Mouse (Mus musculus) small intestine, adult 2 months (tissue): ENCODE measurements around the gene Mgat4a. TPM values are rescaled to one million over a fixed set of nuclear protein-coding genes. Genes with fewer than 3 reads are reported as not detected.
A peak's percentile ranks its signal among the peaks of the same experiment; 100 is the strongest.

Experiments
- H3K27ac ChIP-seq: fragments of 200-500 bp; 2 replicates; pipeline ENCODE4 v1.5.1; 2012; ENCODE audit warnings: low read depth, low read length, control low read depth, inconsistent platforms; ENCODE audit not compliant: insufficient read depth
- H3K27me3 ChIP-seq: fragments of 200-500 bp; 2 replicates; pipeline ENCODE4 v1.6.1; 2012; ENCODE audit warnings: mild to moderate bottlenecking, moderate library complexity, low read length, inconsistent platforms; ENCODE audit not compliant: control insufficient read depth, insufficient read depth
- H3K36me3 ChIP-seq: fragments of 200-500 bp; 2 replicates; pipeline ENCODE4 v1.6.1; 2012; ENCODE audit warnings: mild to moderate bottlenecking, low read length, control low read depth, inconsistent platforms; ENCODE audit not compliant: control insufficient read depth, insufficient read depth
- H3K4me1 ChIP-seq: fragments of 200-500 bp; 2 replicates; pipeline ENCODE4 v1.6.1; 2012; ENCODE audit warnings: low read length, inconsistent platforms, mixed read lengths; ENCODE audit not compliant: control insufficient read depth, insufficient read depth, insufficient read length
- H3K4me3 ChIP-seq: fragments of 200-500 bp; 2 replicates; pipeline ENCODE4 v1.5.1; 2012; ENCODE audit warnings: low read depth, mild to moderate bottlenecking, control low read depth, inconsistent platforms, low read length, moderate library complexity
- CTCF ChIP-seq: fragments of 200-500 bp; IDR thresholded peaks from 2 replicates; pipeline ENCODE4 v1.5.1; 2012; ENCODE audit warnings: low read depth, mild to moderate bottlenecking, control low read depth, inconsistent platforms, low read length, moderate library complexity, mixed read lengths; ENCODE audit not compliant: insufficient replicate concordance, insufficient read length; ENCODE audit errors: extremely low read depth
- POLR2A ChIP-seq: fragments of 200-500 bp; IDR thresholded peaks from 2 replicates; pipeline ENCODE4 v1.6.1; 2012; ENCODE audit warnings: low read depth, mild to moderate bottlenecking, control low read depth, inconsistent platforms, low read length, moderate library complexity
- WGBS: fragments of 180-500 bp; shearing (Covaris S2); methylation state at CpG from one replicate; pipeline ENCODE4 v1.1.7; 2018; 5-methylcytosine and 5-hydroxymethylcytosine counted together
- polyA plus RNA-seq: library from polyadenylated mRNA; depleted of rRNA; stranded (reverse); fragments of >200 nt; gene quantifications from 2 replicates; pipeline ENCODE4 v1.2.3, GENCODE M21; 2012

Mgat4a gene
- polyA plus RNA-seq, 1 experiment, result 53.3 TPM

GRCm38 (mm10) chr1:37474634-37475190 is 66.1 kb downstream of the Mgat4a start:
- Histone ChIP-seq H3K36me3 (peaks cover 42% of the 10 kb centered on the region), H3K27me3 (no peaks in the 10 kb centered on the region), H3K27ac (peak overlapping the region; percentile 89), H3K4me3 (no peak overlapping the region), H3K4me1 (peaks cover 5% of the 10 kb centered on the region)
- TF ChIP-seq POLR2A (no peak), CTCF (no peak)
- 82% methylated on average over 6 of the region's 6 CpGs for WGBS

GRCm38 (mm10) chr1:37474046-37474445 is 66.8 kb downstream of the Mgat4a start:
- Histone ChIP-seq H3K27me3 (no peaks in the 10 kb centered on the region), H3K4me1 (peaks cover 5% of the 10 kb centered on the region), H3K27ac (peak overlapping the region; percentile 89), H3K4me3 (no peak overlapping the region), H3K36me3 (peaks cover 43% of the 10 kb centered on the region)
- TF ChIP-seq POLR2A, result no peak
- TF ChIP-seq CTCF, result no peak
- WGBS, result 69% methylated on average over 8 of the region's 8 CpGs

- WGBS, result 69% methylated on average over 10 of the region's 10 CpGs
- Histone ChIP-seq H3K27ac (peak overlapping the region; percentile 89), H3K36me3 (peaks cover 47% of the 10 kb centered on the region), H3K4me1 (peaks cover 5% of the 10 kb centered on the region), H3K27me3 (no peaks in the 10 kb centered on the region), H3K4me3 (no peak overlapping the region)
- no peak for TF ChIP-seq POLR2A
- no peak for TF ChIP-seq CTCF
Measured at GRCm38 (mm10) chr1:37473251-37473650, 67.6 kb downstream of the Mgat4a start.

- Histone ChIP-seq H3K4me3 (no peak overlapping the region), H3K27me3 (no peaks in the 10 kb centered on the region), H3K27ac (no peak overlapping the region), H3K36me3 (peaks cover 44% of the 10 kb centered on the region), H3K4me1 (peaks cover 5% of the 10 kb centered on the region)
- 82% methylated on average over 6 of the region's 6 CpGs for WGBS
- TF ChIP-seq POLR2A (no peak), CTCF (peak; percentile 19; the same call in 1 of the 2 replicates)
Measured at GRCm38 (mm10) chr1:37471179-37472148, 69.4 kb downstream of the Mgat4a start.

GRCm38 (mm10) chr1:37469007-37469406 is 71.8 kb downstream of the Mgat4a start:
- peaks cover 54% of the 10 kb centered on the region for H3K36me3 ChIP-seq
- no peaks in the 10 kb centered on the region for H3K27me3 ChIP-seq
- no peak overlapping the region for H3K4me3 ChIP-seq
- WGBS, result 89% methylated on average over 5 of the region's 5 CpGs
- TF ChIP-seq CTCF, result no peak
- no peak for TF ChIP-seq POLR2A
- peak overlapping the region; percentile 33; the same call in 1 of the 2 replicates for H3K27ac ChIP-seq
- 0 out of 2 replicates have a peak, but pooled peaks cover 2% of the 10 kb centered on the region for H3K4me1 ChIP-seq

- Histone ChIP-seq H3K4me3 (no peak overlapping the region), H3K4me1 (no peaks in the 10 kb centered on the region), H3K27ac (no peak overlapping the region), H3K36me3 (peaks cover 54% of the 10 kb centered on the region), H3K27me3 (no peaks in the 10 kb centered on the region)
- 91% methylated on average over 4 of the region's 4 CpGs for WGBS
- TF ChIP-seq POLR2A (no peak), CTCF (no peak)
Measured at GRCm38 (mm10) chr1:37467806-37468205, 73.0 kb downstream of the Mgat4a start.
